Mouse (Mus musculus): ENCODE measurements around the gene Ube2d3. TPM values are rescaled to one million over a fixed set of nuclear protein-coding genes. Genes with fewer than 3 reads are reported as not detected.
A peak's percentile ranks its signal among the peaks of the same experiment; 100 is the strongest.
"Not testable (repeated sequence)": the region's sequence is repeated elsewhere in the genome, so short reads cannot be mapped to it uniquely, and the experiment has no call there.

The Ube2d3 gene
- polyA plus RNA-seq, 1 experiment from 2014 or later, result 383 TPM

DNA sequence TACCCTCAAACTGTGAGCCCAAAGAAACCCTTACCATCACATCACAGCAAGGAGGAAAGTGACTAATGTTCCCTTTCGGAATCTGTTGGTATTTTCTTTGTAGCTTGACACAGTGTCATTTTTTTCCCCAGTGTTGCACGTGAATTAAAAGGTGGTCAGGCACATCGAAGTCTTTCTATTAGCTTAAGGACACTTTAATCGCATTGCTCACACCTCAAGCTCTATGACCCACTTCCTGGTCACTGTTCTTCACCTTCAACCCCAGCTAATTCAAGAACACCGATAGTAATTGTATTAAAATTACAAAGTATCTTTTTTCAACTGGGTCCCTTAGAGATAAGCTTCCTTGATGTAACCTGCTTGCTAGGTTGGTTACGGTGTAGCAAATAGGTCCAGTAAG lies 42.8 kb downstream of the Ube2d3 start:
- WGBS, result 91% methylated on average over 6 of the region's 6 CpGs

DNA sequence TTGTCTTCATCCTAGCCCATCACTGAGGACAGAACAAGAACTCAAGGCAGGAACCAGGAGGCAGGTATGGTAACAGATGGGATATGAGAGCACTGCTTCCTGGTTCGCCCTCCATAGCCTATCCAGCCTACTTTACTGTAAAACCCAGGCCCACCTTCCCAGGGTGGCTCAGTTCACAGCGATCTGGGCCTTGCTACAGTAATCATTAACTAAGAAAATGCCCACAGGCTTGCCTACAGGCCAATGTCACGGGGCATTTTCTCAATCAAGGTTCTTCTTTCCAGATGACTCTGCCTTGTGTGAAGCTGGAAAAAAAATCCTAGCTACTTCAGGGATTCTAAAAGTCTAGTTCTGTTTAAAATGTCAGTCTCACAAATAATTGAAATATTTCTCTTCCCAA lies 43.7 kb downstream of the Ube2d3 start:
- Histone ChIP-seq H3K9ac (replicated peaks; ENCODE audit: low read depth, low read length) (no peak overlapping the region), H3K27ac (ENCODE audit: low read length) (no peak overlapping the region), H3K36me3 (ENCODE audit: control insufficient read depth, insufficient read depth) (no peaks in the 10 kb centered on the region), H3K4me3 (replicated peaks; ENCODE audit: low read length) (no peak overlapping the region), H3K4me2 (ENCODE audit: low read length) (no peak overlapping the region), H3K27me3 (replicated peaks; ENCODE audit: control insufficient read depth, insufficient read depth, low read length) (no peaks in the 10 kb centered on the region), H3K4me1 (replicated peaks; ENCODE audit: control insufficient read depth, insufficient read depth, low read length) (no peaks in the 10 kb centered on the region), H3K9me3 (ENCODE audit: control insufficient read depth, low read length) (no peaks in the 10 kb centered on the region)
- no peak for ATAC-seq
- WGBS, result 88% methylated on average over 3 of the region's 3 CpGs

More for the DNA sequence above, 42.8 kb downstream of the Ube2d3 start:
- Histone ChIP-seq H3K4me1 (replicated peaks; ENCODE audit: control insufficient read depth, insufficient read depth, low read length) (no peaks in the 10 kb centered on the region), H3K4me3 (replicated peaks; ENCODE audit: low read length) (no peak overlapping the region), H3K9ac (replicated peaks; ENCODE audit: low read depth, low read length) (no peak overlapping the region), H3K36me3 (ENCODE audit: control insufficient read depth, insufficient read depth) (no peaks in the 10 kb centered on the region), H3K4me2 (ENCODE audit: low read length) (no peak overlapping the region), H3K27ac (ENCODE audit: low read length) (no peak overlapping the region), H3K9me3 (ENCODE audit: control insufficient read depth, low read length) (no peaks in the 10 kb centered on the region), H3K27me3 (replicated peaks; ENCODE audit: control insufficient read depth, insufficient read depth, low read length) (no peaks in the 10 kb centered on the region)
- ATAC-seq, result no peak

DNA sequence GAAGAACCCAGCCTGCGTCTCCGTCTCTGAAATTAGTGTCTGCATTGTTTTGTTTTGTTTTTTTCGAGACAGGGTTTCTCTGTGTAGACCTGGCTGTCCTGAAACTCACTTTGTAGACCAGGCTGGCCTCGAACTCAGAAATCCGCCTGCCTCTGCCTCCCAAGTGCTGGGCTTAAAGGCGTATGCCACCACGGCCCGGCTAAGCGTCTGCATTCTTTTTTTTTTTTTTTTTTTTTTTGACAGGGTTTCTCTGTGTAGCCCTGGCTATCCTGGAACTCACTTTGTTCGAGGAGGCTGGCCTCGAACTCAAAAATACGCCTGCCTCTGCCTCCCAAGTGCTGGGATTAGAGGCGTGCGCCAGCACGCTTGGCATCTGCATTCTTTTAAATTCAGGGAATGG lies 46.7 kb downstream of the Ube2d3 start:
- not testable (repeated sequence) for H3K9ac ChIP-seq (replicated peaks; ENCODE audit: low read depth, low read length); H3K4me2 ChIP-seq (ENCODE audit: low read length); H3K27me3 ChIP-seq (replicated peaks; ENCODE audit: control insufficient read depth, insufficient read depth, low read length); H3K4me1 ChIP-seq (replicated peaks; ENCODE audit: control insufficient read depth, insufficient read depth, low read length); H3K27ac ChIP-seq (ENCODE audit: low read length); H3K9me3 ChIP-seq (ENCODE audit: control insufficient read depth, low read length); H3K36me3 ChIP-seq (ENCODE audit: control insufficient read depth, insufficient read depth); H3K4me3 ChIP-seq (replicated peaks; ENCODE audit: low read length)
- 90% methylated on average over 15 of the region's 15 CpGs for WGBS
- 0 out of 2 replicates have a peak, but pooled peaks have one; percentile 4 for ATAC-seq

- Histone ChIP-seq H3K27ac (ENCODE audit: low read length) (no peak within 1 kb of the TSS), H3K27me3 (replicated peaks; ENCODE audit: control insufficient read depth, insufficient read depth, low read length) (no peaks in the 10 kb centered on the region), H3K9me3 (ENCODE audit: control insufficient read depth, low read length) (no peaks in the 10 kb centered on the region), H3K4me2 (ENCODE audit: low read length) (peak within 1 kb of the TSS; percentile 92), H3K9ac (replicated peaks; ENCODE audit: low read depth, low read length) (peak within 1 kb of the TSS; percentile 48), H3K4me3 (replicated peaks; ENCODE audit: low read length) (peak within 1 kb of the TSS; percentile 58), H3K4me1 (replicated peaks; ENCODE audit: control insufficient read depth, insufficient read depth, low read length) (no peaks in the 10 kb centered on the region), H3K36me3 (ENCODE audit: control insufficient read depth, insufficient read depth) (no peaks in the 10 kb centered on the region)
- under 1% methylated on average over 48 of the region's 48 CpGs for WGBS
- peak; percentile 91 for ATAC-seq
These were observed 47.4 kb downstream of the Ube2d3 start, which contains the start of gene Manba for GRCm38 (mm10) chr3:135485128-135485899. Manba (plus strand) TSS chr3:135485611.

DNA sequence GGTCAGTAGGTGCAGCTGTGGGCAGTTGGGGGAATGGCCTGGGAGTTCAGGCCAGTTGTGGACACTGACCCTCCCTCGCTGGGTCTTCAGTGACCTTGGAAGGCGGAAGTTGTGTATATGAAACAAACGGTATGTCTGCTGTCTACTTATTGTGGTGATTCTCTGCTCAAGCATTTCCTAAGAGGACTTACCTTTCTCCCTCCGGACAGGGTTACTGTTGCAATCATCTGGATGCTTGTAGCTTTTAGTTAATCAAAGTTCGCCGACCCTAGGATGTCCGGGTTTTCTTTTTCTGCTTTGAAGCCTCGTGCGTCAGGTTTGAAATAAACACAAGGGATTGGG lies 47.9 kb downstream of the Ube2d3 start:
- Histone ChIP-seq H3K4me3 (replicated peaks; ENCODE audit: low read length) (peak overlapping the region; percentile 58), H3K4me1 (replicated peaks; ENCODE audit: control insufficient read depth, insufficient read depth, low read length) (no peaks in the 10 kb centered on the region), H3K9me3 (ENCODE audit: control insufficient read depth, low read length) (no peaks in the 10 kb centered on the region), H3K27me3 (replicated peaks; ENCODE audit: control insufficient read depth, insufficient read depth, low read length) (no peaks in the 10 kb centered on the region), H3K36me3 (ENCODE audit: control insufficient read depth, insufficient read depth) (no peaks in the 10 kb centered on the region), H3K27ac (ENCODE audit: low read length) (no peak overlapping the region), H3K9ac (replicated peaks; ENCODE audit: low read depth, low read length) (peak overlapping the region; percentile 48), H3K4me2 (ENCODE audit: low read length) (peak overlapping the region; percentile 92)
- ATAC-seq, result 0 out of 2 replicates have a peak, but pooled peaks have one; percentile 17
- 13% methylated on average over 9 of the region's 9 CpGs for WGBS

DNA sequence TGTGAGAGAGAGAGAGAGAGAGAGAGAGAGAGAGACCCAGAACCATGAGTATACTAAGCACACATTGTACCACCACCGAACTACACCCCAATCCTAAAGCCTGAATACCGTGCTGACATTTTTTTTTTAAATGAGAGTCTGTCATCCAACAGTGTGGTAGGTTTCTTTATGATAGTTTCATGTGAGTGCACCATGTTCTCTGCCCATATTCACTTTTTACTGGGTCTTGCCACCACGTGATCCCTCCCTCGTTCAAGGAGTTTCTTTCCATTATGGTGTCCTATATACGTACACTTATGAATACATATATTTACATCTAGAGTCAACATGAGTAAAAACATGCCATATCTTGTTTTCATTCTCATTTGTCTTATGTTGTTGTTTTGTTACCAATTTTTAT lies 48.4 kb downstream of the Ube2d3 start:
- Histone ChIP-seq H3K27me3 (replicated peaks; ENCODE audit: control insufficient read depth, insufficient read depth, low read length) (no peaks in the 10 kb centered on the region), H3K36me3 (ENCODE audit: control insufficient read depth, insufficient read depth) (no peaks in the 10 kb centered on the region), H3K4me3 (replicated peaks; ENCODE audit: low read length) (no peak overlapping the region; the same call in 1 of the 2 replicates), H3K27ac (ENCODE audit: low read length) (no peak overlapping the region), H3K4me1 (replicated peaks; ENCODE audit: control insufficient read depth, insufficient read depth, low read length) (no peaks in the 10 kb centered on the region), H3K4me2 (ENCODE audit: low read length) (no peak overlapping the region; the same call in 1 of the 2 replicates), H3K9ac (replicated peaks; ENCODE audit: low read depth, low read length) (no peak overlapping the region), H3K9me3 (ENCODE audit: control insufficient read depth, low read length) (no peaks in the 10 kb centered on the region)
- no peak for ATAC-seq
- 69% methylated on average over 5 of the region's 5 CpGs for WGBS

- H3K4me1 ChIP-seq (replicated peaks; ENCODE audit: control insufficient read depth, insufficient read depth, low read length), result no peaks in the 10 kb centered on the region
- H3K27me3 ChIP-seq (replicated peaks; ENCODE audit: control insufficient read depth, insufficient read depth, low read length), result no peaks in the 10 kb centered on the region
- no peaks in the 10 kb centered on the region for H3K36me3 ChIP-seq (ENCODE audit: control insufficient read depth, insufficient read depth)
- no peak overlapping the region for H3K9ac ChIP-seq (replicated peaks; ENCODE audit: low read depth, low read length)
- H3K27ac ChIP-seq (ENCODE audit: low read length), result no peak overlapping the region
- 88% methylated on average over 4 of the region's 4 CpGs for WGBS
- H3K4me3 ChIP-seq (replicated peaks; ENCODE audit: low read length), result no peak overlapping the region
- H3K9me3 ChIP-seq (ENCODE audit: control insufficient read depth, low read length), result no peaks in the 10 kb centered on the region
- H3K4me2 ChIP-seq (ENCODE audit: low read length), result no peak overlapping the region
- ATAC-seq, result no peak
These were observed 49.9 kb downstream of the Ube2d3 start for GRCm38 (mm10) chr3:135487803-135488202.

DNA sequence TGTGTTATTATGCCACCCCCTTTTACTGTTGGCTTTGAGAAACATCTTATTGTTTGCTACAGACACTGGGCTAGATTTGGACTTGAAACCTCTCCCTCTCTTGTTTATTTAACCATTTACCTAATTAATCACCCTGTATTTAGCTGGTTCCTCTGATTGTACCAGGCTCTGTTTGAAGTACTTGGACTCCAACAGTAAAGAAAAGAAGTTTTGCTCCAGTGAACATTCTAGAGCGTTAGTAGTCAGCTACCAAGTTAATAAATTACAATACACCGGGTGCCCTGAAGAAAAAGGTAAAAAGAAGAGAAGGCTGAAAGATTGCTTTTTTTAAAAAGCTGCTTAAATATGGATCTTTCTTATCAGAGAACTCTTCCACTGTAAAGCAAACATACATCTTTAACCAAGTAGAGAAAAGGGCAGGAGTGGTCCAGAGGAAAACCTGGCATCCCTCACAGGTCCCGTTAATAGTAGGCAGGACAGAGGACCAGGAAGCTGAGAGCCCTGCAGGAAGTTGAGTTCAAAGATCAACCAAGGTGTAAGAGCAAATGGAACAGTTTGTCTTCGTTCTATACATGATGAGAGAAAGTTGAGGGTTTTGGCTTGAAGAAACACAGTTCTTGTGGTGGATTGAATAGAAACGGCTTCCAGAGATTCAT lies 52.0 kb downstream of the Ube2d3 start:
- Histone ChIP-seq H3K36me3 (ENCODE audit: control insufficient read depth, insufficient read depth) (no peaks in the 10 kb centered on the region), H3K4me1 (replicated peaks; ENCODE audit: control insufficient read depth, insufficient read depth, low read length) (no peaks in the 10 kb centered on the region), H3K27me3 (replicated peaks; ENCODE audit: control insufficient read depth, insufficient read depth, low read length) (no peaks in the 10 kb centered on the region), H3K27ac (ENCODE audit: low read length) (no peak overlapping the region), H3K4me3 (replicated peaks; ENCODE audit: low read length) (no peak overlapping the region), H3K9me3 (ENCODE audit: control insufficient read depth, low read length) (no peaks in the 10 kb centered on the region), H3K4me2 (ENCODE audit: low read length) (no peak overlapping the region), H3K9ac (replicated peaks; ENCODE audit: low read depth, low read length) (no peak overlapping the region)
- 83% methylated on average over 5 of the region's 5 CpGs for WGBS
- ATAC-seq, result no peak

DNA sequence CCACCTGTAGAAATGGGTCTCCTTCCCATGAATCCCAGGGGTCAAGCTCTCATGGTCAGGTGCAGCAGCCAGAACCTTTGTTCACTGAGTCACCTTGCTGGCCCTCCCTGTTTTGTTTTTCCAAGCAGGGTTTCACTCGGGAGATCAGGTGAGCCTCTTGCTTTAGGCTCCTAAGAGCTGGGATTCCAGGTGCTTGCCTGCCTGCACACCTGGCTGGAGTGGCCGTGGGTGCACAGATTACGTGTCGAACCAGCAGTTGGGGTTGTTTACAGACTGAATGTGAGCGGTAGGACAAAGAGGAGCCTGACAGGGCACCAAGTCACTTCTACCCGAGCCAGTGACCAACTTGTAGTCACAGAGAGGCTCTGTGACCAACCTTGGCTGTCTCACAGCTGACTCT lies 53.2 kb downstream of the Ube2d3 start:
- Histone ChIP-seq H3K9me3 (ENCODE audit: control insufficient read depth, low read length) (no peaks in the 10 kb centered on the region), H3K4me1 (replicated peaks; ENCODE audit: control insufficient read depth, insufficient read depth, low read length) (no peaks in the 10 kb centered on the region), H3K36me3 (ENCODE audit: control insufficient read depth, insufficient read depth) (no peaks in the 10 kb centered on the region), H3K27ac (ENCODE audit: low read length) (no peak overlapping the region), H3K4me3 (replicated peaks; ENCODE audit: low read length) (no peak overlapping the region), H3K9ac (replicated peaks; ENCODE audit: low read depth, low read length) (no peak overlapping the region), H3K4me2 (ENCODE audit: low read length) (no peak overlapping the region), H3K27me3 (replicated peaks; ENCODE audit: control insufficient read depth, insufficient read depth, low read length) (no peaks in the 10 kb centered on the region)
- WGBS, result 87% methylated on average over 6 of the region's 6 CpGs
- no peak for ATAC-seq

All from forebrain, embryonic 16.5 days (tissue).